ENCODE assay signal across 10 mouse cellular contexts in genomic region chr1:128082800-128083199, GRCm38 (mm10). TPM values are rescaled to one million over a fixed set of nuclear protein-coding genes. Genes with fewer than 3 reads are reported as not detected.
DNase-seq lines count a peak whose midpoint lies in the region.
"Had no signal": no experiment of that assay in that cellular context is flagged by ENCODE, and none has a peak within 500 bp of the region (broad histone marks: within the 10 kb centered on the region; RNA-seq: fewer than 3 reads in every experiment).

No protein-coding gene starts in this region.

- peak; percentile 6 for DNase-seq in gastrocnemius, postnatal 14 days
- no peak for DNase-seq in gastrocnemius, postnatal 25 days
- DNase-seq in layer of hippocampus, postnatal 14 days (ENCODE audit: low spot score in 2 of 2): peak; percentile 13 to 26
- DNase-seq in layer of hippocampus, adult 9-10 months (ENCODE audit: low spot score): no peak
- DNase-seq in R1 (ENCODE audit: low read depth, low spot score): peak; percentile 41
- DNase-seq in heart, postnatal 4 days: peak; percentile 29
- no peak for DNase-seq in lung, postnatal 10 days
- no peak for DNase-seq in ovary, adult 18-20 months (ENCODE audit: low spot score)
- DNase-seq: lung, postnatal 36 days; thymus, postnatal 14 days had no signal

- intact Hi-C loops in gastrocnemius, postnatal 14 days (cut with DNase I; ENCODE audit: low total_unique reads): no loop called here

RNA-seq across cellular contexts. Expression of gene Zranb3, which starts 20.0 kb away (rescaled TPM):
- total RNA-seq in gastrocnemius, postnatal 14 days (2021): 1 to 10 TPM; 3.9 to 5.3 TPM
- 1 to 10 TPM; 3.6 to 4.2 TPM for total RNA-seq in gastrocnemius, postnatal 25 days (2021)
- 1 to 10 TPM; 7.9 to 9.7 TPM for total RNA-seq in layer of hippocampus, postnatal 14 days (2021)
- total RNA-seq in heart, postnatal 4 days (2021): 10 to 100 TPM in 1 of 2 experiments, 1 to 10 TPM in 1; 8.2 to 10.8 TPM

RNA-seq across cellular contexts. Expression of gene R3hdm1, which starts 20.3 kb away (rescaled TPM):
- total RNA-seq in gastrocnemius, postnatal 14 days (2021): 10 to 100 TPM; 44.9 to 57.4 TPM
- 10 to 100 TPM; 49.3 to 56.3 TPM for total RNA-seq in gastrocnemius, postnatal 25 days (2021)
- total RNA-seq in layer of hippocampus, postnatal 14 days (2021): 100 to 1,000 TPM; 220 to 257 TPM
- 10 to 100 TPM; 59.7 to 61.8 TPM for total RNA-seq in heart, postnatal 4 days (2021)

Comparison
In these comparisons a context has a peak if more than half of its experiments do, and no peak if none do; other contexts are left out.
1. DNase-seq: peak in gastrocnemius, postnatal 14 days (single experiment), layer of hippocampus, postnatal 14 days (2 of 2), R1 (single experiment) and heart, postnatal 4 days (single experiment); none in gastrocnemius, postnatal 25 days (single experiment), layer of hippocampus, adult 9-10 months (single experiment), lung, postnatal 10 days (single experiment) and ovary, adult 18-20 months (single experiment).